Mouse (Mus musculus) ES-Bruce4 (cell line): ENCODE measurements around the gene Sox18.

ENCODE experiments used
- CTCF ChIP-seq: IDR thresholded peaks from one replicate; pipeline ENCODE4 v1.8.1; 2011; ENCODE audit warnings: low read depth, low read length
- EP300 ChIP-seq: IDR thresholded peaks from 2 replicates; pipeline ENCODE4 v1.6.1; 2011; ENCODE audit warnings: low read depth, low read length; ENCODE audit not compliant: insufficient read depth
- POLR2A ChIP-seq: IDR thresholded peaks from one replicate; pipeline ENCODE4 v1.8.1; 2011; ENCODE audit warnings: low read length; ENCODE audit not compliant: insufficient read depth

GRCm38 (mm10) chr2:181653523-181653922 lies 17.9 kb downstream of the Sox18 start:
- TF ChIP-seq EP300, result no peak
- TF ChIP-seq CTCF, result no peak
- no peak for TF ChIP-seq POLR2A
